Mouse (Mus musculus): Measurements from ENCODE around the gene Prm2. TPM values are rescaled to one million over a fixed set of nuclear protein-coding genes. Genes with fewer than 3 reads are reported as not detected.

Gene Prm2
- polyA plus RNA-seq, 1 experiment from 2014 or later, result not detected

DNA sequence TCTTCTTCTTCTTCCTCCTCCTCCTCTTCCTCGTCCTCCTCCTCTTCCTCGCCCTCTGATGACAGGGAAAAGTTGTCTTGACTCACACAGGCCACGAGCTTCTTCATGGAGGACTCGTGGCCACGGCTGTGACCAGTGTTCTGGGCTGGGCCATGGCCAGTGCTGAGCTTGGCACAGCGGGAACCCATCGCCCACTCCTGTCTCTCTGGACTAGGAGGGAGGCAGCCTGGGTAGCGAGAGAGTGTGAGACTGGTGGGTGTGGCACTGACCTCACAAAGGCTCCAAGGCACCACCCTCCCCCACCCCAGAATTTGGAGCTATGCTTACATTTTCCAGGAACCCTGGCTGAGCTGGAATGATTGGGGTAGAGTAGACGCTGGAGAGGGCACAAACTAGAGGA is 5.2 kb downstream of the Prm2 start, which contains the start of gene Prm3:
Gene Prm3 (minus strand): TSS at position 213 of the 400 bp plus-strand sequence.
- Histone ChIP-seq H3K27ac (ENCODE audit: low read depth, low read length) (no peak within 1 kb of the TSS), H3K9ac (ENCODE audit: low read depth, low read length) (no peak within 1 kb of the TSS), H3K36me3 (ENCODE audit: control insufficient read depth, insufficient read depth, low read length) (no peaks in the 10 kb centered on the region), H3K4me1 (replicated peaks; ENCODE audit: control insufficient read depth, insufficient read depth, low read length) (peaks cover 5% of the 10 kb centered on the region; the same call in 1 of the 2 replicates), H3K4me3 (ENCODE audit: low read depth, low read length) (no peak within 1 kb of the TSS), H3K4me2 (no peak within 1 kb of the TSS), H3K27me3 (replicated peaks; ENCODE audit: control insufficient read depth, insufficient read depth, low read length) (peaks cover 16% of the 10 kb centered on the region), H3K9me3 (ENCODE audit: control insufficient read depth, low read length) (no peaks in the 10 kb centered on the region)
- no peak for ATAC-seq (replicated peaks; ENCODE audit: low FRiP score)
- 68% methylated on average over 9 of the region's 9 CpGs for WGBS
- no peak for DNase-seq (ENCODE audit: low spot score)

DNA sequence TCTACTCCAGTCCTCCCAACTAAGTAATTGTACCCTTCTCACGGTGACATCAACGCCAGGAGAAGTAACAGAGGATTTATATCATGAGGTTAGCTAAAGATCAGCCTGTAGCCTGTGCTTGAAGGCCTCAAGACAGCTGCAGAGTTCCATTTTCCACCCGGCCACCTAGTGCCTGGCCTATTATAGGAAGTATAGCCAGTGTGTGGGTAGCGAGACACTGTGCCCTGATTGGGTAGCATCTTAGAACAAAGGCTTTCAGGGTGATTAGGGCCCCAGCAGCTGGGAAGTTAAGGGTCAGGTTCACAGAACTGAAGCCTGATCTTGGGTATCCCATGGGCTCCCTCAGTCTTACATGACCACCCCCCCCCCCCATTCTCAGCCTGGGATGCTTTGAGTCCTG is 7.1 kb downstream of the Prm2 start:
- no peaks in the 10 kb centered on the region for H3K9me3 ChIP-seq (ENCODE audit: control insufficient read depth, low read length)
- H3K27ac ChIP-seq (ENCODE audit: low read depth, low read length), result no peak overlapping the region
- no peak overlapping the region for H3K4me2 ChIP-seq
- DNase-seq (ENCODE audit: low spot score) (no peak), ATAC-seq (replicated peaks; ENCODE audit: low FRiP score) (no peak)
- no peak overlapping the region for H3K4me3 ChIP-seq (ENCODE audit: low read depth, low read length)
- H3K9ac ChIP-seq (ENCODE audit: low read depth, low read length), result no peak overlapping the region
- 68% methylated on average over 4 of the region's 4 CpGs for whole genome bisulfite sequencing
- H3K4me1 ChIP-seq (replicated peaks; ENCODE audit: control insufficient read depth, insufficient read depth, low read length), result peaks cover 12% of the 10 kb centered on the region
- H3K36me3 ChIP-seq (ENCODE audit: control insufficient read depth, insufficient read depth, low read length), result no peaks in the 10 kb centered on the region
- H3K27me3 ChIP-seq (replicated peaks; ENCODE audit: control insufficient read depth, insufficient read depth, low read length), result peaks cover 15% of the 10 kb centered on the region

DNA sequence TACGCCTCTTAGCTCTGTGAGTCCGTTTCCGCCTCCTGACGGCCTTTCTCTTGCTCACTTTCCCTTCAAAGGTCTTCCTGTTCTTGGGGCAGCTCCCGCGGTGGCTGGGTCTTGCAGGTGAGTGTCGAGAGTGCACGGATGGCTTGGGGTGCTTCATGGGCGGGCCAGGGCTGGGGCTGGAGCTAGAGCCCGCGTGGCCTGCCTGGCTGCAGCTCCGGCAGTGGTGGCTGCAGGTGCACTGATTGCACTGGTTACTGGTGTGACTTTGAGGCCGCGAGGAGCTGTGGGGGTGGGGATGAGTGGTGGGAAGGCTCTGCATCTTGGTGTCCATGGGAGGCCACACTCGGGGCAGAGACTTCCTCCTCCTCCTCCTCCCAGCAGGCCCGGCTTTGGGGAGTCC is 7.7 kb downstream of the Prm2 start, which contains the start of gene Tnp2:
Gene Tnp2 (minus strand): TSS at position 390 of the 400 bp plus-strand sequence.
- 52% methylated on average over 16 of the region's 16 CpGs for WGBS

DNA sequence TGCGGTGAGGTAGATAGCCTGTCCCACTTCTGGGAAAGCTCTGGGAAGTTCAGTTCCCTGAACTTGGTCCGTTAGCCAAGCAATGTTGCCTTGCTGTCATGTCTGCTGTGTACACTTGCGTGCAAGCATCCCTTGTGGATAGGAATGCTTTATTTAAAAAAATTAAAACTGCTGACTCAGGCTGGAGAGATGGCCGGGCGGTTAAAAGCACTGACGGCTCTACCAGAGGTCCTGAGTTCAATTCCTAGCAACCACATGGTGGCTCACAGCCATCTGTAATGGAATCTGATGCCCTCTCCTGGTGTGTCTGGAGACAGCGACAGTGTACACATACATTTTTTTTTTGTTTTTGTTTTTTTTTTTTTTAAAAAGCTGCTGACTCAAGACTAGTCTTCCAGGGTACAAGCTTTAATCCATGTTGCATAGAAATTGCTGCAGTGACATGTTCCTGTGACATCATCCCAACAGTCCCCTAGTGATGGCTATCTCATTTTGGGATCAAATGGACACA is 8.3 kb downstream of the Prm2 start:
- Histone ChIP-seq H3K27ac (ENCODE audit: low read depth, low read length) (no peak overlapping the region), H3K9me3 (ENCODE audit: control insufficient read depth, low read length) (no peaks in the 10 kb centered on the region), H3K9ac (ENCODE audit: low read depth, low read length) (no peak overlapping the region), H3K36me3 (ENCODE audit: control insufficient read depth, insufficient read depth, low read length) (no peaks in the 10 kb centered on the region), H3K27me3 (replicated peaks; ENCODE audit: control insufficient read depth, insufficient read depth, low read length) (peaks cover 28% of the 10 kb centered on the region), H3K4me1 (replicated peaks; ENCODE audit: control insufficient read depth, insufficient read depth, low read length) (peaks cover 18% of the 10 kb centered on the region), H3K4me3 (ENCODE audit: low read depth, low read length) (no peak overlapping the region), H3K4me2 (no peak overlapping the region)
- ATAC-seq (replicated peaks; ENCODE audit: low FRiP score) (no peak), DNase-seq (ENCODE audit: low spot score) (no peak)
- 70% methylated on average over 7 of the region's 7 CpGs for WGBS

More for the DNA sequence above, 7.7 kb downstream of the Prm2 start, which contains the start of gene Tnp2:
- Histone ChIP-seq H3K36me3 (ENCODE audit: control insufficient read depth, insufficient read depth, low read length) (no peaks in the 10 kb centered on the region), H3K4me2 (no peak within 1 kb of the TSS), H3K27ac (ENCODE audit: low read depth, low read length) (no peak within 1 kb of the TSS), H3K27me3 (replicated peaks; ENCODE audit: control insufficient read depth, insufficient read depth, low read length) (peaks cover 21% of the 10 kb centered on the region), H3K9ac (ENCODE audit: low read depth, low read length) (no peak within 1 kb of the TSS), H3K9me3 (ENCODE audit: control insufficient read depth, low read length) (no peaks in the 10 kb centered on the region), H3K4me3 (ENCODE audit: low read depth, low read length) (no peak within 1 kb of the TSS), H3K4me1 (replicated peaks; ENCODE audit: control insufficient read depth, insufficient read depth, low read length) (peaks cover 13% of the 10 kb centered on the region)
- ATAC-seq (replicated peaks; ENCODE audit: low FRiP score) (no peak), DNase-seq (ENCODE audit: low spot score) (no peak)

DNA sequence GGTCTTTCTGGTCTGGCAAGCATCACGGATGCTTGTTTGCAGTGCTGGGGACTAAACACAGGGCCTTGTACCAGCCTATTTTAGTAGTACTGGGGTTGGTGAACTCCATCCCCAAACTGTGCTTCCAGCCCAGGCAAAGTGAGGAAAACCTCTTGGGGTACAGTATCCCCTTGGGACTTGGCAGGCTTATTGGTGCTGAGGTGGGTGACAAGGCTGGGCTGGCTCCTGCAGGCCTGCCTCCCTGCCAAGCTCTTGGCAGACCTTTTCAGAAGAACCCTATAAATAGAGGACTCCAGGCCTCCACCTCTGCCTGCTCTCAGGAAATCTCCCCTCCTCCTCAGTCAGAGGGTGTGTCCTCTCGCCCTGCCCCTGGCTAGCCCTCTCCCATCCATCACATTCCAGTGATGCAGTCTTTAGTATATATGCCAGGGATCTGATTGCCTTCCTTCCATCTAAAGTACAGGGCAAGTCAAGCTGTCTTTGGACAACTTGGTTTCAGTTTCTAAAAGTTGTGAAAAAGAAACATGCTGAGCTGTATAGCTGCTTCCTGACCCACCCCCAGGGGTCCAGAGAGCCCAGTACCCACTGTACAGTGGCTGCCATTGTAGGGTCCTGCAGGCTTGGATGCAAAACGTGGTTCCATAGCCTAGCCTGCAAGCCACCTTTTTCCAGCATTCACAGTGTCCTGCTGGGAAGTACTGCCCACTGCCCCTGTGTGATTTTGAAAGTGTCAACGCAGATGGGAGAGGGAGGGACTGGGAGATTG is 9.0 kb downstream of the Prm2 start:
- no peaks in the 10 kb centered on the region for H3K9me3 ChIP-seq (ENCODE audit: control insufficient read depth, low read length)
- no peak for DNase-seq (ENCODE audit: low spot score)
- ATAC-seq (replicated peaks; ENCODE audit: low FRiP score), result no peak
- H3K27me3 ChIP-seq (replicated peaks; ENCODE audit: control insufficient read depth, insufficient read depth, low read length), result peaks cover 31% of the 10 kb centered on the region
- no peaks in the 10 kb centered on the region for H3K36me3 ChIP-seq (ENCODE audit: control insufficient read depth, insufficient read depth, low read length)
- H3K9ac ChIP-seq (ENCODE audit: low read depth, low read length), result no peak overlapping the region
- H3K4me3 ChIP-seq (ENCODE audit: low read depth, low read length), result no peak overlapping the region; the same call in 1 of the 2 replicates
- 56% methylated on average over 4 of the region's 4 CpGs for WGBS
- H3K4me2 ChIP-seq, result peak overlapping the region; percentile 100
- H3K27ac ChIP-seq (ENCODE audit: low read depth, low read length), result no peak overlapping the region
- peaks cover 22% of the 10 kb centered on the region for H3K4me1 ChIP-seq (replicated peaks; ENCODE audit: control insufficient read depth, insufficient read depth, low read length)

DNA sequence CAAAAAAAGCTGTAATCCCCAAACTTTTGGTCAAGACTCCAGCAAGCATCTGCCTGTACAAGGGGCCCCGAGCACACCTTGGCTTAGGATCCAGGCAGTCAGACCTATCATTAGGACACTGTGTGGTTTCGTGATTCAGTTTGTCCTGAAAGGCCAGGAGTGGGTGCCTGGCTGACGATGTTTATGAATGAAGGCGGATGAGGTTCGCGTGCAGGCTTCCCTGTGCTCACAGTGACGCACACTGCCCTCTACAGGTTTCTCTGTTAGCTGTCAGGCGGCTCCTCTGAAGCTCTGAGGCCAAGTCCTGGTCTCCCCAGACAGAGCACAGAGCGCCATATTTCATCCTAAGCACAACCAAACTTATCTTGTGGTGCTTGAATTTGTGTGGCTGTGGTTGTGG is 9.6 kb downstream of the Prm2 start:
- Histone ChIP-seq H3K9ac (ENCODE audit: low read depth, low read length) (peak overlapping the region; percentile 72), H3K36me3 (ENCODE audit: control insufficient read depth, insufficient read depth, low read length) (no peaks in the 10 kb centered on the region), H3K4me3 (ENCODE audit: low read depth, low read length) (peak overlapping the region; percentile 65), H3K27ac (ENCODE audit: low read depth, low read length) (peak overlapping the region; percentile 92), H3K9me3 (ENCODE audit: control insufficient read depth, low read length) (no peaks in the 10 kb centered on the region), H3K4me2 (peak overlapping the region; percentile 100), H3K4me1 (replicated peaks; ENCODE audit: control insufficient read depth, insufficient read depth, low read length) (peaks cover 22% of the 10 kb centered on the region), H3K27me3 (replicated peaks; ENCODE audit: control insufficient read depth, insufficient read depth, low read length) (peaks cover 31% of the 10 kb centered on the region)
- peak; percentile 75 for DNase-seq (ENCODE audit: low spot score)
- peak; percentile 52 for ATAC-seq (replicated peaks; ENCODE audit: low FRiP score)
- WGBS, result 1% methylated on average over 9 of the region's 9 CpGs

DNA sequence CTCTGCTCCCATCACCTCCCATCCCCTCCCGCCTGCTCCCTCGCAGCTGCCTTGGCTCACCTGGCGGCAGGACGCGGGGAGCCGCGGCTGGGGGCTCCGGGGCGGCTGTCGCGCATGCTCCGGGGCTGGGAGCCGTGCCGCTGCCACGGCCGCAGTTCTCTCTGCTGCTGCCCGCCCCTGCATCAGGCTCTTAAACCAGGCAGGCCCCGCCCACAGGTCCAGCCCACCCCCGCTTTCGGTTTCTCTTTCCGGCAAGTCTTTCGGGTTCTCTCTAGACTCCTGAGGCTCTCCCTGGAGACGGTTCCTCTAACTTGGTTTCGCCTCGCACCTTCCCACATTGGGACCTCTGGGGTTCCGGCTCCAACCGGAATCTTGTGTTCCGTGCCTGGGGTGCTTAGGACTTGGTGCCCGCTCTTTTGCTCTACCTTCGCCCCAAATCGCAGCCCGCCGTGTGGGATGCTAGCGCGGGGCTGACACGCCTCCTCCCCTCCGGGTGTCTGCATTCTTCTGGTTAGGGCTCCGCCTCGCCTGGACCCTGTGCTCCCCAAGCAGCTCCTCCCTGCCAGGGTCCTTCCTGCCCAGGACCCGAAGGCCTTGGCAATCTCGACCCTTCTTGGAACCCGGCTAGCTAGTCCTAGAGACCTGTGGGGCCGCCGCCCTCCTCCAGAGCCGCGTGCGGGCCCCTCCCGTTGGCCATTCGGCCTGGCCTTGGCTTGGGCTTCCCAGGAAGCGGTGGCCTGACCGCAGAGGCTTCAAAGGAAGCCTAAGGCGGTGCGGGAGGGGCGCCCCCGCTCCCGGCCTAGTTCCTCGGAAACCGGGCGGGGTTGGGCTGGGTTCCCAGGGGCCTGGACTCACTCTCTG is 10.3 kb downstream of the Prm2 start, which contains the start of gene Socs1:
Gene Socs1 (minus strand): TSS at position 166 of the 861 bp plus-strand sequence.
- no peaks in the 10 kb centered on the region for H3K9me3 ChIP-seq (ENCODE audit: control insufficient read depth, low read length)
- H3K27ac ChIP-seq (ENCODE audit: low read depth, low read length), result peak within 1 kb of the TSS; percentile 92
- ATAC-seq (replicated peaks; ENCODE audit: low FRiP score), result peak; percentile 80
- peak; percentile 90 for DNase-seq (ENCODE audit: low spot score)
- H3K4me1 ChIP-seq (replicated peaks; ENCODE audit: control insufficient read depth, insufficient read depth, low read length), result peaks cover 22% of the 10 kb centered on the region
- WGBS, result 0% methylated on average over 59 of the region's 59 CpGs
- peaks cover 31% of the 10 kb centered on the region for H3K27me3 ChIP-seq (replicated peaks; ENCODE audit: control insufficient read depth, insufficient read depth, low read length)
- H3K36me3 ChIP-seq (ENCODE audit: control insufficient read depth, insufficient read depth, low read length), result no peaks in the 10 kb centered on the region
- H3K9ac ChIP-seq (ENCODE audit: low read depth, low read length), result peak within 1 kb of the TSS; percentile 72
- H3K4me3 ChIP-seq (ENCODE audit: low read depth, low read length), result peak within 1 kb of the TSS; percentile 65
- peak within 1 kb of the TSS; percentile 100 for H3K4me2 ChIP-seq

DNA sequence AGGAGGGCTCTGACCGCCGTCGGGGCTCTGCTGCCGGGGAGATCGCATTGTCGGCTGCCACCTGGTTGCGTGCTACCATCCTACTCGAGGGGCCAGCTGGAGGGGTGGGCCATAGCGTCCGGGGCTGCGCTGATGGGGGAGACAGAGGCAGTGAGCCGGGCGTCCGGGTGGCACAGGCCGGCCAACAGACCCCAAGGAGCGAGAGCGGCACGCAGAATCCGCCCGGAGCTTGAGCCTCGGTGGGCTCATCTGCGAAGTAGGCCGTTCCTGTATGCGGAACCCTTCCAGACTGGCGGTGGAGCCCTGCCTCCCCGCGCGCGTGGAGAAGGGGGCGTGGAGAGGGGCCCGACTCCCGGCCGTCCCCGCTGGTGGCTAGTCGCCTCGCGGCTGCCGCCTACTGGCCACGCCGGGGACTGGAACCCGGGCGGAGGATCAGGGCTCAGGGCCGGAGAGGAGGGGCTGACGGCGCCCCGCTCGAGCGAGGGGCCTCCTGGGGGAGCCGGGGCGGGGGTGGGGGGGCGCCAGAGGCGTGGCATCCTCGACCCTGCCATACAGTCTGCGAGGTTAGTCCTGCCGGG is 11.1 kb downstream of the Prm2 start:
- peak overlapping the region; percentile 72 for H3K9ac ChIP-seq (ENCODE audit: low read depth, low read length)
- H3K9me3 ChIP-seq (ENCODE audit: control insufficient read depth, low read length), result no peaks in the 10 kb centered on the region
- H3K27me3 ChIP-seq (replicated peaks; ENCODE audit: control insufficient read depth, insufficient read depth, low read length), result peaks cover 29% of the 10 kb centered on the region
- DNase-seq (ENCODE audit: low spot score), result peak; percentile 94
- no peaks in the 10 kb centered on the region for H3K36me3 ChIP-seq (ENCODE audit: control insufficient read depth, insufficient read depth, low read length)
- H3K27ac ChIP-seq (ENCODE audit: low read depth, low read length), result peak overlapping the region; percentile 92; the same call in 1 of the 2 replicates
- peak overlapping the region; percentile 65 for H3K4me3 ChIP-seq (ENCODE audit: low read depth, low read length)
- WGBS, result under 1% methylated on average over 47 of the region's 55 CpGs
- peak overlapping the region; percentile 100 for H3K4me2 ChIP-seq
- peaks cover 22% of the 10 kb centered on the region for H3K4me1 ChIP-seq (replicated peaks; ENCODE audit: control insufficient read depth, insufficient read depth, low read length)
- peak; percentile 77 for ATAC-seq (replicated peaks; ENCODE audit: low FRiP score)
